Mouse (Mus musculus) naive thymus-derived CD4-positive, alpha-beta T cell, adult 2 months (primary cell): ENCODE data around the gene Rbak.
A peak's percentile ranks its signal among the peaks of the same experiment; 100 is the strongest.
"Not testable (repeated sequence)": the region's sequence is repeated elsewhere in the genome, so short reads cannot be mapped to it uniquely, and the experiment has no call there.

Experiments used
- DNase-seq: peaks from one replicate; pipeline ENCODE4 v3.0.0-alpha.2; 2011; ENCODE audit warnings: low read depth

Gene Rbak

DNA sequence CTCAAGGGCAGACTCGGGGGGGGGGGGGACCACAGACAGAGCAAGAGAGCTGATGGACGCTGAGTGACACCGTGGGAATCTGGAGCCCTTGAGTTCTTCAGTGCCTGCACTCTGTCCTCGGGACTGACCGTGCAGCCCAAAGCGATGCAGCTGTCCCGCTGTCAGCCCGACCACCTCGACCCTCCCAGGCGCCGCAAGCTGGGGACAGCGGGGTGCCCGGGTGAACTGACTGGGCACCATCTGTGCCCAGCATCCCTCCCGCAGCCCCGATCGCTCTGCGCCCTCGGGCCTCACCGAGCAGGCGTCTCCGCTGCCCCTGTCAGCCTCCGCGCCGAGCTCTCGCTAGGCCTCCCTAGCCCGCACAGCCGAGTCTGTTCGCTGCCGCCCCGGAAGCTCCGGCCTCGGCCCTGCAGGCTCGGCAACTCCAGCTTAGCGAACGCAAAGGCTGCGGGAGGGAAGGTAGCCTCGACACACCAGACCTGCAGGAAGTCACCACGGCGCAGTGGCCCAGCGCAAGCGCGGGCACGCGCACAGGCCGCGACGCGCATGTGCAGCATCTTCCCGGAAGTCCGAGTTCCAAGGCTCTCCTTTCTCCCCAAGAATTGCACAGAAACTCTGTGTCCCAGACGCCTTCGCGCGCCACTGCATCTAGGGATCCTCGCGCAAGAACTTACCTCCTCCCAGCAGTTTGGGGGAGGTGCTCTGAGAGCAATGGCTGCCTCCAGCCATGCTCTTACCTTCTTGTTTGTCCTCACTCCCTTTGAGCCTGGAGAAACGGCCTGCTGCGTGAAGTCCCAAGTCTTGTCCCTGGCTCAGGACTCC is at the start of gene Rbak, which contains the start of gene Spdye4b:
Gene Rbak (minus strand): TSS at position 521 of the 822 bp plus-strand sequence.
Gene Spdye4b (plus strand): TSS at position 763 of the 822 bp plus-strand sequence.
- peak; percentile 94 for DNase-seq

DNA sequence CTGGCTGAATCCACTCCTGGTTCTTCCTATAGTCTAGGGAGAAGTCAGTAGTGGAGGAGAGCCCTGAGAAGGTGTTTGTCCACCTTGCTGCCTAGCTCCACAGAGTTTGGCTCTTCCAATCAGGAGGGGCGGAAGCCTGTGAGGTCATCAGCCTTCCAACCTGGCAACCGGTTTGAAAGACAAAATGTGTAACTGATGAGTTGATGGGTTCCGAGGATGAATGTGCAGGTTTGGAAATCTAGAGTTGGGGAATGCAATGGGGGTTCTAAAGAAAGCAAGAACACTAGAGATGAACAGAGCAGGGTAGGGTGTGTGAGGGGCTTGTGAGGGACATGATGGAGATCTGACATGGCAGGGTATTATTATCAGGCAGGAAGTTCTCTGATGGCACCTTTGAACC is 46.2 kb upstream of the Rbak start, which contains the start of gene Spdye4a:
Gene Spdye4a (minus strand): TSS at position 101 of the 400 bp plus-strand sequence.
- DNase-seq = no peak

DNA sequence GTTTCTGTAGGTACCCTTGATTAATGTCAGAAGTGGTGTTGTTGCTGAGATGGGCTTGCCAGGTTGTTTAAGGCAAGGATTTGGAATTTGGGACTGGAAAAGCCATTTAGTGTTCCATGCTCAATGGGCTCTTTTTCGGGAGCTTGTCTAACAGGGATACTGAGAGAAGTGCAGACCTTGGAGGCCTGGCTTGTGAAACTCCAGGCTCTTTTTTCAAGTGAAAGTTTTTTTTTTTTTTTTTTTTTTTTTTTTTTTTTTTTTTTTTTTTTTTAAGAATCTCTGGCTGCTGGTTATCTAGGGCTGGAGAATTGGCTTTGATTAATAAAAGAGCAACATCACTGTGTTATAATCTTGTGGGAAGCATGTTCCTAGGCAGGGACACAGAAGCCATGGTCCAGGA is 41.7 kb upstream of the Rbak start:
- DNase-seq = no peak

DNA sequence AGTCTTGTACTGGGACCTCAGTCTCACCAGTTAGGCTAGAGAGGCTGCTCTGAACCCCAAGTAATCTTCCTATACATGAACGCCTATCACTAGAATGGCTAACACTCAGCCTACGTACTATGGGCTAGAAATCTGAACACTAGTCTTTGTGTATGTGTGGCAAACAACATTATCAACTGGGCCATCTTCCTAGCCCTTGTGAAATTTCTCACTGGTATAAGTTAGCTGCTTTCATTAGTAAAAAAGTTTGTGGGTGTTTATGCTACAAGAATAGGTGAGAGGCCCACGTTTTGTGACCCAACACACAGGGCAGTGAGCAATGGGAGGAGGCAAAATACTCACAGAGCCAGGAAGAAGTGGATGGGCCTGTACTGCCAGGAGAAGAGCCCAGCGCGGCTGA is 40.4 kb upstream of the Rbak start:
- DNase-seq = no peak

DNA sequence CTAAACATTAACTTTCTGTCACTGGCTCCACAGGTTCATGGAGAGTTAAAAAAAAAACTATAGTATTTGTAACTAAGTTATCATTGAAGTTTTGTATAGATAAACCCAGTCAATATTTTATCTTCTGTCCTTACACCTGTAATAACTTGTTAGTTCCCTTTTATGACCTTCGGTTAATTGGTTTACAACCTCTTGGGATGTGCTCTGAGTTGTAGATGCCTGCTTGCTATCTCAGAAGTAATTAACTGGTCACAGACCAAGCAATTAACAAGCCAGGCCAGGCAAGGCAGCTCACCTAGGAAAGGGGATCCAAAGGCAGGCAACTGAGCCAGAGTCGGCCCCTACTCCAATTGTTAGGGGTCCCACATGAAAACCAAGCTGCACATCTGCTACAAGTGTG is 33.3 kb upstream of the Rbak start:
- no peak for DNase-seq

DNA sequence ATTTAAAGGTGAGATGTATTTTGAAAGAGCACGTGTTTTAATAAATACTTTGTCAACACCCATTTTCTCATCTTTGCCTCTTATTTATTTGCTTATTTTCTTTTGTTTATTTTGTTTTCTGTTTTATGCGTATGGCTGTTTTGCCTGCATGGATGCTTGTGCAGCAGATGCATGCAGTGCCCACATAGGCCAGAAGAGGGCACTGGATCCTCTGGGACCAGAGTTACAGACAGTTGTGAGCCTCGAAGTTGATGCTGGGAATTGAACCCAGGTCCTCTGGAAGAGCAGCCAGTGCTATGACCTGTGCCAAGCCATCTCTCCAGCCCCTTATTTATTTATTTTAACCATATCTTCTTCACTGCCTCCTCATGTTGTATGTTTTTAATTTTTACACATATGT is 24.4 kb upstream of the Rbak start:
- DNase-seq = no peak

DNA sequence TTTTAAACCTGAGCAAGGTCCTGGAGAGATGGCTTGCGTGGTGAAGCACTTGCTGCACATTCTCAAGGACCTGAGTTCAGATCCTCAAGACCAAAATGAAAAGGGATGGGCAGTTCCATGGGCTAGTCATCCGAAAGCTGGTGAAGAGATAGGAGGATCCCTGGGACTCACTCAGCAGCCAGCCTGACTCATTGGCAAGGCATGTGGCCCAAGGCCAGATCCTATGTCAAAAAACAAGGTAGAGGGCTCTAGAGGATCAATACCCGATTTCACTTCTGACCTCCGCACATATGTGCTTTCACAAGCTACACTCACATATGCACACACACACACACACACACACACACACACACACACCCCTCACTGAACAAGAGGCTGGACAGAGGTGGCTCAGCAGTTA is 15.9 kb upstream of the Rbak start:
- no peak for DNase-seq

DNA sequence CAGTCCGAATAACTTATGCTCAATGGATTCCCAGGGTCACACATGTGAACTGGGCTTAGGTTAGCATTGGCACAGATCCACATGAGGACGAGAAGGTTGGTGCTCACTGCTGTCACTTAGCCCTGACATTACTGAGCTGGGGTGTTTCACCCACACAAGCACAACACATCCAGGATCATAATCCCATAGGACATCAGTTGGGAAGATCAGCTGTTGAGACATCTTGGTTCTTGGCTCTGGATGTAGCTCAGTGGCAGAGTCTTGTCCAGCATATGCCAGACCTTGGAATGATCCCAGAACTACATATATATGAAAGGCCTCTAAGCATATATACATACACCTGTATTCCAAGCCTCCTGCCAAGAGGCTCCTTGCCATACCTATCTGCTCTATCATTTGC is 14.6 kb upstream of the Rbak start:
- DNase-seq = no peak

DNA sequence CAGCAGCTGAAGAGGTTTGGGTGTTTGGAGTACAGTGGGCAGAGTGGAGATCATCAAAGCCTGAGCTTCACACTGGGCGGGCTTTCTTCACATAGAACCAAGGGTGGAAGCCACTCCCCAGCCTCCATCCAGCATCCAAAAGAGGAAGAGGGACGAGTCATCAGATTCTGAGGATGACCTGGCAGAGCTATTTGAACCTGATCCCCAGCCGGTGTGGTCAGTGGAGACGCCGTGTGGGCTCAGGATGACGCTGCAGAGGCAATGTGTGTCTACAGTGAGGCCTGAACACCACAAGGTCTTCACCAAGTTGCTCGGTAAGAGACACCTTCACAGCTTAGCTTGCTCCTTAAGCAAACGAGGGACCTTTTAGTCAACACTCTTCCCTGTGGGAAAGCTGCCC is 14.2 kb upstream of the Rbak start:
- not testable (repeated sequence) for DNase-seq

DNA sequence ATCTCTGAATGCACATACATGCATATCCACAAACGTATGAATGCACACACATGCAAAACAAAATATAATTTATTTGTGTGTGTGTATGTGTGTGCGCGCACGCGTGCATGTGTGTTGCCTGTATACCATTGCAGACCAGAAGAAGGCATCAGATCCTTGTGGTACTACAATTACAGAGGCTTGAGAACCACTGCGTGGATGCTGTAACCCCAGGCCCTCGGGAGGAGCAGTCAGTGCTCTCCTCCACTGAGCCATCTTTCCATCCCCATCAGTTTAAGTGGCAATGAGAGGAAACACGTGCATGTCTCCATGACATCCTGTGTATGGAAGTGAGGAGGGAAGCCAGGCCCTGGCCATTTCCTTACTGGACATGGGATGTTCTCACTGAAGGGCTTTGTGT is 12.2 kb upstream of the Rbak start:
- no peak for DNase-seq

DNA sequence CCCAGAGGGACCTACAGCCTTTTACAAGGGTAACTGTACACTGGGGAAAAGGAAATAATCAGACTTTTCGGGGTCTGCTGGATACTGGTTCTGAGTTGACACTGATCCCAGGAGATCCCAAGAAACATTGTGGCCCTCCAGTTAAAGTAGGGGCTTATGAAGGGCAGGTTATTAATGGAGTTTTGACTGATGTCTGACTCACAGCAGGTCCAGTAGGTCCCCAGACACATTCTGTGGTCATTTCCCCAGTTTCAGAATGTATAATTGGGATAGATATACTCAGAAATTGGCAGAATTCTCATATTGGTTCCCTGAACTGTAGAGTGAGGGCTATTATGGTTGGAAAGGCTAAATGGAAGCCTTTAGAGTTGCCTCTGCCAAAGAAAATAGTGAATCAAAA is 7.4 kb upstream of the Rbak start:
- not testable (repeated sequence) for DNase-seq

DNA sequence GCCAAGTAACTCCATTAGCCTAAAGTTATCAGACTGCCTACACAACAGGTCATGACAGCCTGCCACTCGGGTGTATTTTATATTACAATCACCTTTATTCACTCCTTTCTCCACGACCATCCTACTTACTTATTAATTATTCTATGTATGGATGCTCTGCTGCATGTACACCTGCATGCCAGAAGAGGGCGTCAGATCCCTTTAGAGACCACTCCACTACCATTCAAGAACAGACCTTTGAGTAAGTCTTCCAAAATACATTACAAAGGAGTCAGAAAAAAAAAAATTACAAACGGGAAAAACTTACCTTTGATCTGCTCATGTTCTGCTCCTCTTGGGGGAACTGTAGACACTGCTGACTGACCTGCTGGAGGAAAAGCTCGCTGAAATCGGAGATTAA is 1.4 kb downstream of the Rbak start:
- DNase-seq = peak; percentile 43

DNA sequence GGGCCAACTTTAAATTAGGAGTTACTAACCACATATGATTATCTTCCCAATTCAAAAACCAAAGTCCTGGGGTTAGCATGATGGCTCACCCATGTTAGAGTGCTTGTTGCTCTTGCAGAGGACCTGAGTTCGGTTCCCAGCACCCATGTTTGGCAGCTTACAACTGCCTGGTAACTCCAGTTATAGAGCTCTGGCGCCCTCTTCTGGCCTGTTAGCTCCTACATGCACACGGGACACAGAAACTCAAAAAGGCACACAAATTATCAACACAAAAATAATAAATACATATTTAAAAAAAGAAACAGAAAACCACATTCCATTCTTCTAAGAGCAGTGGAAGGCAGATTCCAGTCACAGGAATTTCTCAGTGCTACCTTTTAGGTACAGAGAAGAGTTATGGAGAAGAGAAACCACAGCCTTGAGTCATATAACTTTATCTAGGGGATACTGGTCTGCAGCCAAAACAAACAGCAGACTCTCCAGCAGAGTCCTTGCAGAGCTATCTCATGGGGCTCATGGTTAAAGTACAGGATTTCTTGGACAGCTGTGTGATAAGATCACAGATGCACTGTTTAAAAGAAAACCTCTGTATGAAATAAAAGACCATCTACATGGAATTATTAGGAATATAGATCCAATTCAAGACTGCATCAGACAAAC is 2.9 kb downstream of the Rbak start:
- peak; percentile 25 for DNase-seq

DNA sequence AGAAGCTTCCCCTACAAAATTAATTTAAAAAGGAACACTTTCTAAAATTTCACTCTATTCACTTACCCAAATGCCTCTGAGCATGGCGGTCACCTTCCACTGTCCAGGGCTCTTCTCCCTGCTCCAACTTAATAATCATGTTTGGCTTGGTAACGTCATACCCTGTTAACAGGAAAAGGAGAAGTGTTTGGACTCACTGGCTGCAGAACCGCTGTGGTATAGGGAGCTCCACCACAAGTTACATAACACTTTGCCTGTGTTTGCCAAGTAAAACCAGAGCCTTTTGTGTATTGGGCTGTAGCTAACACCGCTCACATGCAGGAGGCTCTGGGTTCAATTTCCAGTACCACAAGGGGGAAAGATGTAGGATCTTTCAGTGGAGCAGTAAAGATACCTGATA is 4.6 kb downstream of the Rbak start:
- no peak for DNase-seq

DNA sequence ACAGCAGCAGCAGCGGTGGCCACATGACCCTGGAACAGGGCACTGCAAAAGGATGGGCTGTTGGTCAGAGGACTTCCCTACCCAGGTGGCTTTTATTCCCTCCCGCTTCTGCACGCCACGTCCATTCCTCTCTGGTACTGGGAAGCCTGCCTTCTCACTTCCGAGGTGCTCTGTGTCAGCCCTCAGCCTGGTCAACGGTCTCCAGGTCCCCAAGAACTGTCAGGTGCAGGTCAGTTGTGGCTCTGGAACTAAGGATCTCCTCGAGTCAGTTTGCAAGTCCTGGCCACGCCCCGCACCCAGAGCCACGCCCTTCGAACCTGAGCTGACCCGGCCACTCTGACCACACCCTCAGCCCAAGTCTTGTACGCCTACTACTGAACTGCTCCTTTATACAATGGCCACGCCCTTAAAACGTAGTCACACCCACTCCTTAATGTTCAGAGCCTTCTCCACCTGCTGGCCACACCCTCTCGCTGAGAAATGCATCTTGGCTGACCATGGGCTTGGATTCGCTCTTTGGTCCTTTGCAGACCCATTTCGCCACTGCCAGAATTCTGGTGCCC is 15.0 kb downstream of the Rbak start:
- DNase-seq = no peak

DNA sequence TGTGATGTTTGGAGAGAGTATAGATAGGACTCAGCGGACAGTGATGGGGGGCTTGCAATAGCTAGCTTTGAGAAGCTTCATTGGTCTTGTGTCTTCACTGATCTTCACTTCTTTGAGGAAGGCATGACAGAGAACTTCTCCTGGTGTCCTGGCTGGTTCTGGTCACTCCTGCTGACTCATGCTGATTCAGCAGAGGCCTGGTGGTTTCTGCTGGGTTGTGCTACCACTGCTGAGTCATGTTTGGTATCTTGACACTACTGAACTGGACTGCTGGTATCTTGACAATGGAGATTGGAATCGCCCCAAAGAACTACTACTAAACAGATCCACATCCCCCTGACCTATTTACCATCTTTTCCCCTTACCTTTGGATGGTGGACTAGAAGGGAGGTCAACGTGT is 25.0 kb downstream of the Rbak start:
- DNase-seq = no peak

DNA sequence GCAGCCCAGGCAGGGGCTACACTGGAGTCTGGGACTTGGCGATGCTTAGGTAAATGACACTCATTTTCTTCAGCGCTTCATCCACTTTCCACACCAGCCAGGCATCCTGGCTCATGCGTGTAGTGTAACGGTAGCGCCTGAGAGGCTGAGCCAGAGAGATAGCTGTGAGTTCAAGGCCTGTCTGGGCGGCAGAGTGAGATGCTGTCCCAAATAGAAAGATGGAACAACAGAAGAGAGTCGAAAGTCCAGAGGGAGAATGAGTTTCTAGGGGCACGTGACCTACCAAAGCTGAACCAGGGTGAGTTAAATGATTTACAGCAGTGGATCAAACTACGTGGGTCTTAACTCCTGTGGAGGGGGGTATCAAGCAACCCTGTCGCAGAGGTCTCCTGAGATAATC is 26.8 kb downstream of the Rbak start:
- DNase-seq = no peak

DNA sequence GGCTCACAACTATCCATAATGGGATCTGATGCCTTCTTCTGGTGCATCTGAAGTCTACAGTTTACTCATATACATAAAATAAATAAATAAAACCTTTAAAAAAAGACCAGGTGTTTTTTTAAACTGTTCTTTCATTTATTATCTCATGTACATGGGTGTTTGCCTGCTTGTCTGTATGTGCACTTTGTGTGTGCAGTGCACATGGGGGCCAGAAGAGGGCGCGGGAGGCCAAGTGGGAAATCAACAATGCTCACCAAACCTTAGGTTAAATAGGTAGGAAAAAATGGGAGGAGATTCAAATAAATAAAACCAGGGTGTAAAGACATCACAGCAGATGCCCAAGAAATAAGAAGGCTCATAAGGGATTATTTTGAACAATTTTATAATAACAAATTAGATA is 30.5 kb downstream of the Rbak start:
- no peak for DNase-seq

DNA sequence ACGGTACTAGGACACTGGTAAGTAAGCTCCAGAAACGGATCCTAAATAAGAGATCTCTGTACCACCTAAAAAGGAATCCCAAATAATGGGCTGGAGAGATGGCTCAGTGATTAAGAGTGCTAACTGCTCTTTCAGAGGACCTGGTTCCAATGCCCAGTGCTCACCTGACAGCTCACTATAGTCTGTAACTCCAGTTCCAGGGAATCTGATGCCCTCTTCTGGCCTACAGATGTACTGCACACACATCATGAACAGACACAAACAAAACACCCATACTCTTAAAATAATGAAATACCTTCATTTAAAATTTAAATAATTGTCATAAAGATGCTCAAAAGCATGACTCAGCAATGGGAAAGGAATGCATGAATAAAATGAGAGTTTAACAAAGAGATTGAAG is 31.0 kb downstream of the Rbak start:
- no peak for DNase-seq

DNA sequence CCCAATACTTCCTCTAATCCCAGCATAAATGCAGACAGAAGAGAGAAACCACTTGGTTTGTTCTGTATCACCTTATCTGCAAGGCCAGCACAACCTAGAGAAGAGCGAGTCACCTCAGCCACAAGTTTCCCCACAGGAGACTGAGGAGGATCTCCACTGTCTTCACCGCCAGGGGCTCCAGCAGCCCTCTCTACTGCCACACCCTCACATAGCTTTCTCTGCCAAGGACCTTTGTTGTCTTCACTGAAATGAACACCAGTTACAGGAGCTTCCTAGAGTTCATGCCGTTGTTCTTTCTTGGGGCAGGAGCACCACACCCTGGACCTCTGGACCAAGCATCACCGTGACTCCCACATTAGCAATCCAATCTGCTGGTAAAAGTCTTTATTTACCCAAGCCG is 31.9 kb downstream of the Rbak start:
- no peak for DNase-seq

DNA sequence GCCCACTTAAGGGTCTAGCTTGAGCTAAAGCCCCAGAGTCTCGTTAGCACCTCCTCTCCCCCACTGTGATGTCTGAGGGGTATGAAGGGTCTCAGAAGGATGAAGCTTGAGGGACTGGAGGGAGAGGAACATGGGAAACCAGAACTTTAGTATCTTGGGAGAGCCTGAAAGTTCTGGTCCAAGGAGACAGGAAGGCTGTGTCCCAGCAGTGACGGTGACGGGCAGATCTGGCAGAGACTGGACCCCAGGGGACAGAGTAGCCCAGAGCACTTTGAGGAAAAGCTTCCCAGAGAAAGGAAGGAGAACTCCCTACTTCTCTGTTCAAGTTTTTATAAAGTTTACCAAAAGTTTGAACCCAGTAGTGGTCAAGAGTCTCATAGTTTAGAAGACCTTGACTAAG is 33.1 kb downstream of the Rbak start, which contains the start of gene Olfr718-ps1:
Gene Olfr718-ps1 (minus strand): TSS at position 101 of the 400 bp plus-strand sequence.
- no peak for DNase-seq

DNA sequence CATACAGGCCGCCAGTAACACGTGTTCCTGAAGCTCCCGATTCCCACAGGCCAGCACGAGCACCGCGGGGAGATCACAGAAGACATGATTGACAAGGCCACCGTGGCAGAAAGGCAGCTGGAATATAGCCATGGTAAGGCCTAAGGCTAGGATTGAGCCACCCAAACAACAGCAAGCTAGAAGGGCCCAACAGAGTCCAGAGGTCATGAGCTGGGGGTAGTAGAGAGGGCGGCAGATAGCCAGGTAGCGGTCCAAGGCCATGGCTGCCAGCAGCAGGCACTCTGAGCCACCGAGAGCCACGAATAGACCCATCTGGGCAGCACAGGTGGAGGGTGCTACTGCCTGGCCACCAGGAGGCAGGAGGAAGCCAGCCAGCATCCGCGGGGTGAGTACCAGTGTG is 43.0 kb downstream of the Rbak start:
- DNase-seq = no peak

DNA sequence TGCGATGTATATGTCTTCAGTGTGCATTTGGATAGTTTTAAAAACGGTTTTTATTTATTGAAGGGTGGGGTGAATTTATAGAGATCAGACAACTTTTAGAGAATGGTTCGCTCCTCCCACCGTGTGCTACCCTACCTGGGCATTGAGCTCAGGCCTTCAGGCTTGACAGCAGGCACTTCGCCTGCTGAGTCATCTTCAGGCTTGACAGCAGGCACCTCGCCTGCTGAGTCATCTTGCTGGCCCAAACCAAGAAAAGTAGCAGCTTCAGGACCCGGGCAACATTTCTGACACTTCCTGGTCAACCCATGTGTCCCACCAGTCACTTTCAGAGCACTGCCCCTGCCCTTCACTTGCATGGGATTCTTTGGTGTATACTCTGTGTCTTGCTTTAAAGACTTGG is 45.5 kb downstream of the Rbak start:
- no peak for DNase-seq
